Mouse (Mus musculus) hindlimb bud, embryonic 11.5 days (tissue): ENCODE results near the gene Sox5.
"Not testable (repeated sequence)": the region's sequence is repeated elsewhere in the genome, so short reads cannot be mapped to it uniquely, and the experiment has no call there.

Source experiments
- DNase-seq: peaks from one replicate; pipeline ENCODE4 v3.0.0-alpha.2; 2012; ENCODE audit warnings: low read depth, low spot score; ENCODE audit errors: extremely low spot score

Sox5 gene

DNA sequence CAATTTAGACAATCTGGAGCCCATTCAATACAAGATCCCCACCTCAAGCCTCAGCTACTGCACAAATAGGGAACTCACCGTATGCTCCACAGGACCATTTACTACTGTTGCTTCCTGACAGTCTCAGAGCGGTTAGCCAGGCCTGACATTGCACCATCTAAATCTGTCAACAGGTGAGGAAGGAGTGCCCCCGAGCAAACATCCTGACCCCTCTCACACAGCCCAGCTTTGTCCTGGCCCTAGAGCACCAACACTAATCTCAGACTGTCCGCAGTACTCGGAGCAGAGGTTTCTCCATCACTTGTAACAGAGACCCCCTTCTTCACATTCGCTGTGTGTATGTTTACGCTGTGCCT is 482.3 kb downstream of the Sox5 start:
- no peak for DNase-seq

DNA sequence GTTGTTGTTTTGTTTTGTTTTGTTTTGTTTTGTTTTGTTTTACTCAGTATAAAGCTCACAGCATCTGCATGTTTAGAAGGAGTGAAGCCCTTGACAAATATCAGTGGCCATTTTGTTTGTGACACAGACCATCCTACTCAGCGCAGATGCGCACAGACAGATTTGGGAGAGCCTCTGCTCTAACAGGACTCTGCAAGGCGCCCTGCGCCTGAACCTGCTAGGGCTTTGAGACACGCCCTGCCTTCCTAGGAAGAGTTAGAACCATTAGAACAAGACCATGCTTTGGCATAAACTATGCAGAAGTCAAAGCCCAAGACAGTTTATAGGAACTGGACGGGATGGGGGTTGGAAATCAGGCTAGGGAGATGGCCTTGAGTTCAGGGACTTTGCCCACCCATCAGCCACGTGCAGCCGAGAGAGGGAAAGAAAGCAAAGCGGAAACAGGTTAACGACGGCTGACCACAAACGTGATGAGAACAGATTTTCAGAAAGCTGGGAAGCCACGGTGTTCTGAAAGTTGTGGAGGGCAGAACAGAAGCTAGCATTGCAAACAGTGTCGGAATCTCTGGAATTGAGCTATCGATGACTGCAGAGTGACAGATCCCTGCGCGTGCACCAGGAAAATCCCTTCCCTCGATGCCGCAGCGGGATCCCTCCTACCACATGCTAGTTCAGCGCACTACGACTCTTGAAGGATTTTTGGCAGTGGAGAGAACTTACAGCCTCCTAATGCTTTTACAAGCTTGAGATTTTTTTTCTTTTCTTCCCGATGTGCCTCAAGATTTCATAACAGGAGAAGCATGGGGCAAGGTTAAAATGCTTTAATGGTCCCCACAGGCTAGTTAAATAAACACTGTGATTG is 482.9 kb downstream of the Sox5 start:
- DNase-seq, result no peak

DNA sequence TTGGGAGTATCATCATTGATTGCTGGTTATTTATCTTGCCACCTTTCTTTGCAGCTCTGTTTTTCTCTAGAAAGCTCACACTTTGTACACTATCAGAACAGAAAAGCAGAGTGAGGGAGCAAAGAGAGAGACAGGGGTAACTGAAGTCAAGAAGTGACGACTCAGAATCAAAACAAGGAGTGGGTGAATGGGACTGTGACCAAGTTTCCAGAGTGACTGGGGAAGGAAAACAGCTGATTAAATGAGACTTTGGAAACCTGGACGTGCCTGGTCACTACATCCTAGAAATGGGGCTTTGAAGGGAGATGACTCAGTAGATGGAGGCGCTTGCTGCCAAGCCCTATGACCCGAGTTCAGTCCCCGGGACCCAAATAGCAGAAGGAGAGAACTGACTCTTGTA is 483.9 kb downstream of the Sox5 start:
- DNase-seq, result no peak

DNA sequence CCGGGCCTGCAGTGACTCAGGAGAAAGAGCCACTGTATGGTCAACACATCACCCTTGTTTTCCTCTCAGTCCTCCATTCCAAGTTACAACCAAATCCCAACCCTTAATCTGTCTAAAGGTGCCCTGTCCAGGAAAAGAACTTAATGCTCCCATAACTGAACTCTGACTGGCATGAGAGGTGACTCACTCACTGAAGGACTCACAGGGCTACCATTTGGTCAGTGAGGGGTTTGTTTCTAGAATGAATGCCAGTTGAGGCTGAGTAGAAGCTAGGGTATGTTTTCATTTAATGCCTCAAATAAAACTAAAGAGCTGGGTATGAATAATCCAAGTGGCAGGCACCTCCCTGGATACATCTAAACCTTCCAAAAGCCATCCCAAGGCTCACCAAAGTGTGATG is 484.6 kb downstream of the Sox5 start:
- no peak for DNase-seq

DNA sequence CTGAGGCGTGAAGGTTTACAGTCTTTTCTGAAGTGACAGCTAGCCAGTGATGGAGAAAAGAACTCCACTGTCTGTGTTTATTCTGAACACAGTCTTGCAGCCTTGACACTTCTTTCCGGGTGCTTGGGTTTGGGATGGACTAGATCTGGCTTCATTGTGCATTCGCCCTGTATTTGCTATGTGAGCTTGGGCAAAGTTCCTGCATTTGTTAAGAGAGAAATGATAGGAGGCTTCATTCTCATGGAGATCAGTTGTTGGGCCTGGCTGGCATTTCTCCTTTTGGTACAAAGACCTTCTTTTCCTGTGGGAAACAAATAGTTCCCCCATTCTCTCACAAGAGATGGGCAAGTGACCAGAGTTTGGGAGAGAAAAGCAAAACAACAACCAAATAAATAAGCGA is 490.3 kb downstream of the Sox5 start:
- DNase-seq, result no peak

DNA sequence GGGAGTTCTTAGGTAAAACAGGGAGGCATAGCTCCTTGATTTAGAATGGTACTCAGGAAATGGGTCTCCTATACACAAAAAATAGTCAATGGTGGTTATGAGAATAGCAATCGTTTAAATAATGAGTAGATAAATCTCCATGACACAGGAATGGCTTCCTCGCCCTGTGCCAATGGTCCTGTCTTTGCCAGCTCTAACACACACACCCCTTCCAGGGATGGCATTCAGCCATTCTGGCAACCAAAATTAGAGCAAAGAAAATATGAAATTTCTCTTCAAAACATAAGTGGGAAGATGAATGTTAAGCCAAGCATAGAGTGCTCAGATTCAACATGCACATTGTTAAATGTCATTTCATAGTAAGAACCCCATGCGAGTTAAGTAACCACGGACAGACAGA is 495.7 kb downstream of the Sox5 start:
- DNase-seq, result no peak

DNA sequence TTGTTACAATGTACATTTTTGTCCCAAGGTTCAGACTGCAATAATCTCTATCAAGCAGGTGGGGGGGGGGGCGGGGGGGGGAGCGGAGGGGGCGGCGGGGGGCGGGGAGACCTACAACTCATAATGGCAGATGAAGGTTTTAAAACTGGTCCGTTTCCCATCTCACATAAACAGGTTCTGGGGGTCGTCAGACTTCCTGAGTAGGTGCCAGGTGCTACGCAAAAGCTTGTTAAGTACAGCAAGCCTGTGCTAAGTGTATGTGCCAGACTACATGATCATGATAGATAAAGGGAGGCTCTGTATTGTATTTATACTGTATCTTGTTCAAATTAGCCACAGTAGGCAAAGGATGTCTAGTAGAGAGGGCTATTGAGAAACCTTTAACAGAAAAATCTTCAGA is 498.6 kb downstream of the Sox5 start:
- DNase-seq, result no peak

DNA sequence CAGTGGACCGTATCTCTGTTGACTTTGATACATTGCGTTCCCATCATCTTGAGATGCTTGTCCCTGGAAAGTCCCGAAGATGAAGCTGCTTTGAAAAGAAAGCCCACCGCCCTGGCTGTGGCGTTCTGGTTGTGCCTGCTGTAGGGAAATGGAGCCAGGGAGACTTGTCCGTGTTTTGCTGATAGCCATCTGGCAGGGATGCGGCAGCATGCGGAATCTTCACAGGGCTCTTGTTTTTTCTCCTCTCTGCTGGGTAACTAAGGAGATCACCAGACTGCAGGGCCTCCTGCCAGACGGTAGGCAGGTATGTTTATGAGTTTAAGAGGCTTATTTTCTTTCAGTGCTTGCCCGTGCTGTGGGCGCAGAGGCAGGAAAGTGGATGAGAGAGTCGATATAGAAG is 499.0 kb downstream of the Sox5 start:
- DNase-seq, result no peak

DNA sequence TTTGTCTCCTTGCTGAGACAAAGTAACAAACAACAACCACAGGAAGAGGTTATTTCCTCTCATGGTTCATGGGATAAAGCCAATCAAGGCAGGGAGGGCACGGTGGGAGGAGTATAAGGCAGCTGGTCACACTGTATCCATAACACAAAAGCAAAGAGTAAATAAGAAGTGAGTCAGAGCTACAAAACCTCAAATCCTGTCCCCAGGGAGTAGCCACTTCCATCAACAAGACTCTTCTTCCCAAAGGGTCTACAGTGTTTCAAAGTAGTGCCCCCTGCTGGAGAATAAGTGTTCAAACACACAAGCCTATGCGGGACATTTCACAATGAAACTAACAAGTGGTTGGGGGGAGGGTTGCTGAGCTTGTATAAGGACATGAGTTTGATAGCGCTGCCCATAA is 500.1 kb downstream of the Sox5 start:
- DNase-seq, result no peak

DNA sequence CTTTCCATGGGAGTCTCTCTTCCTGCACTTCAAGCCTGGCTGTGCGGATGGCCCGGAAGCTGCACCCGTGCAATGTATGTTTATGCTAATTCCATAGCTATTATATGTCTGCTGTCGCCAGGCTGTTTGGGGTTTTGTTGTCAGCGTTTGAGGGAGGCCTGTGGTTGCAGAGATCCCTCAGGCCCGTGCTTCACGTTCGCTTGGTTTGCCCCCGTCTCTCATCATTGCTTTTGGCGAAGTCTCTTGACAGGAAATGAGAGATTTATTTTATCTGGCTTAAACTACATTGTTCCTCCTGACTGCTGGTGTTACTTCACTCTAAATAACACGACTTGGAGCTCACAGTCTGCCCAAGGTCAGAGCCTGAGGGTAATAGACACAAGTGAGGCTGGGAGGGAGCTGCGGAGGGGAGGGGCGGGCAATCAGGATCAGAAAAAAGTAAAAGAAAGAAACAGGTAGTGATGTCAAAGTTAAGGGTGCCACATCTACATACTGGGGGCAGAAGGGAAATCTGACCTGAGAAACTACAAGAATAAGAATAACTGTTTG is 503.2 kb downstream of the Sox5 start:
- no peak for DNase-seq

DNA sequence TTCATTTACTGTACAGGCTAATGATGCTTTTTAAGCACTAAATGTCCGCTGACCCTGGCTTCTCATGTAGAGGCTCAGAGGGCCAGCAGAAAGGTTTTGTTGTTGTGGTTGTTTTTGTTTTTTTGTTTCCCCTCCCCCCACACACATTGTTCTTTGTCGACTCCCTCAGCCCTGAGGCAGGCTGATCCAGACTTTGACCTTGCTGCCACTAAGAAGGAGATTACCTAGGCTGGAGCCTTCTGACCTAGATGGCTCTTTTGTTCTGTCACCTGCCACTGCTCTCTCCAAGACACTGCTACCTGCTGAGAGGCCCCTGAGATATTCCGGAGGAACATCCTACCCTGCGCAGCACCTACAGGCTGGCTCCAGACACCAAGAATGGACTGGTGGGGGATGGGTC is 508.4 kb downstream of the Sox5 start:
- not testable (repeated sequence) for DNase-seq

DNA sequence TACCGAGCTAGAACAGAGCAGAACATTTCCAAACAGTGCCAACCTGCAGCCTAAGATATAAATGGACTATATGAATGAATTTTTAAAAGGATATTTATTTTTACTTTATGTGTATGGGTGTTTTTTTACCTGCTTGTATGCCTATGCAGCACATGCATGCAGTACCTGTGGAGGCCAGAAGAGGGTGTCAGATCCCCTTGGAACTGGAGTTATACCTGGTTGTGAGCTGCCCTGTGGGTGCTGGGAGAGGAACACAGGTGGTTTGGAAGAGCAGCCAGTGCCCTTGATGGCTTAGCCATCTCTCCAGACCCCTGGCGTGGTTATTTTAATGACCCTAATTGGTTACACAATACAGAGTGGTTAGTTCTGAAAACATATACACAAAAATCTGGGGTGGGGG is 510.5 kb downstream of the Sox5 start:
- no peak for DNase-seq

DNA sequence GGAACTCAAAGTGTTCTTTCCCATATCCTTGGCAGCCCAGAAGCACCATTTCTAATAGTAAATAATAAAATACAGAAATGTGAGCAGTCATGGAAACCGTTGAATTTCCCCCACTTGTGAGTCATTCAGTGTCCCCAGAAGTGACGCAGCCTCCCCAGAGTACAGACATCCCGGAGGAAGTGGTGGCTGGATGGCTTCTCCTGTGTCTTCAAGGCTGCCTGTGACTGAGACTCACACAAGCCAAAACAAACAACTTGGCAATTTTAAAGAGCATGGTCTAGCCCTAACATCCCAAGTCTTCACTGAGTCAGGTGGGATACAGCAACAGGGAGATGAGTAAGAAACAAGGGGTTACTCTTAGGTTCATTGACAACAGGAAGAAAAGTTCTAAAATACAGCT is 511.5 kb downstream of the Sox5 start:
- DNase-seq, result no peak

DNA sequence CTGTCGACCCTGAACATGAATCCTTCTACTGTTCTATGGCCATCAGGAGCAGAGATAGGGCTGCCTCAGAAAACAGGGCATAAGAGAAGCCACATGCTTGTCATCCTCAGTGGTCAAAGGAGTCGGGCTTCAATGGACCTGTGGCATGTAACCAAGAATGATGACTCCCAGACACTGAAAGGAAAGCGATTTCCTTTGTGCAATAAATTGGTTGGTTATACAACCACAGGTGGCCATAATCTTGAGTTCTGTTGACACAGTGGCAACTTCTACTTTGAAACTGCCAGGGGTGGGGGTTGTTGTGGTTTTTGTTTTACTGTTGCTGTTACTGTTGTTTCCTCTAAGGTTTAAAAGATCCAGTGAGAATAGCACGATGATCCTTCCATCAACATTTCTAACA is 512.1 kb downstream of the Sox5 start:
- DNase-seq, result no peak

DNA sequence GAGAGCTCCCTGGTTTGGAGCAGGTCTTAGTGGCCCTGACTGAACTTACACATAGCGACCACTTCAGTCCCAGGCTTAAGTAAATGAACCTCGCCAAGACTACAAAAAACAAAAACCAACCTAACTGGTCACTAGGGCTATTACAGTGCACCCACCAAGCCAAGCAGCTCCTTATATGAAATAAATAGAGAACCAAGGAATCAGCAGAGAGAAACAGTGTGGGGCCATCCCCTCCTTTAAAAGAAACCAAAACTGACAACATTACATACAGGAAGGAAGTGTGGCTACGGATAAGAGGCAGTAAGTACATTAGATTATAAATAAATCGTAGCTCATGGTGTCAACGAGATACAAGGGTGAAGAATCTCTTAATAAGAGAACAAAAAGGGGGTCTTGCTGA is 516.0 kb downstream of the Sox5 start:
- no peak for DNase-seq

DNA sequence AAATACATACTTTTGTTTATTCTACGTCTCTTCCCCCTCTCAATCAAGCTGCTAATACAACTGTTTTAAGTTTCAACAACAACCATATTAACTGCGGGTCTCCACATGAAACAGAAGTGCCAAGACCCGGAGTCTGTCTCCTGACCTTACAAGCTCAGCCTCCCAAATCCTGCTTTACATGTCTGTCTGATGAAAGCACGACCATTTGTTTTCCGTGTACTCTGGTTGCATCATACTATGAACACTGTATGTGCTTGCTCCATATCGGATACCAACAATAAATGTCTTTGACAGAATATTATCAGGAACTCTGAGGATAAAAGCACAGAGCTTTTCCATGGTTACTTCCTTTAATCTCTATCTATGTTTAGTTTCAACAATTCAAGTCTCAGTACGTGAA is 516.8 kb downstream of the Sox5 start:
- DNase-seq, result no peak

DNA sequence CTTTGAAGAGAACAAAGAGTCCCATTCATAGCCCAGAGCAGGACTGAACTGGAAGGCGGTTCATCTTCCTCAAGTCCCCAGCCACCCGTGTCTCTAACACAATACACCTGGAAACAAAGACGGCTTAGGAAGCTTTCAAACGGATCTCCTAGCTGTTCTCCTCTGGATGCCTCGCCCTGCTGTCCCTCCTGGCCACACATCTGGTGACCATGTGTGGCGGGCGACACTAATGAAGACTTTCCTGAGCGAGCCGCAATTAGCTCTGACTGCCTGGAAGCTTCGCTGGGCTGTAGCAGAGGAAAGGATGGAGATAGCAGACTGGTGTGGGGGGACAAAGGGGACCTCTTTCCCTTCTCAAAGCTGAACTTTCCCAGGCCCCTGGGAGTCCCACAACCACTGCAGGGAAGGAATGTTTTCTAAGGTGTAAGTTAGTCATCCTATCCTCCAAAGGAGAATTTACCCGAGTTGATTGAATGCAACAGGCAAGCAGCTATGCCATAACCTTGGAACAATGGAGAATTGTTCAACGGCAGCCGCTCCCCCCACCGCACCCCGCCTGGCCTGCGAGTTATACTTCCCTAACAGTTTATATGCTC is 517.4 kb downstream of the Sox5 start:
- peak; percentile 69 for DNase-seq

DNA sequence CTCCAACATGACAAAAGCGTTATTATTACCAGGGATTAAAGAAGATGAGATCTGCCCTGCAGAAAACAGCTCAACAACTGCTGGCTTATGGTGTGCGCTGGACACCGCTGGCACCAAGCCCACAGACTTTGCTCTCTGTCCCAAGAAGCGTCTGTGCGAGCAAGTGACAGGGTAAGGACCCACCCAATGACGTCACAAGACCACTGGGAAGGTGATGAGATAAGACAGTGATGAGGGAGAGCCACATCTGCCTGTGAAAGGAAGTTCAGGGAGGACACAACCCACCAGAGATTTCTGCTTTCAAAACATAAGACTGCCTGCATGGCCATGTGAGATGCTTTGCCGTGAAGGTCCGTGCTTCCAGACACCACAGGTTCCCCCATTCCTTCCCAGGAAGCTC is 525.3 kb downstream of the Sox5 start:
- DNase-seq, result no peak

DNA sequence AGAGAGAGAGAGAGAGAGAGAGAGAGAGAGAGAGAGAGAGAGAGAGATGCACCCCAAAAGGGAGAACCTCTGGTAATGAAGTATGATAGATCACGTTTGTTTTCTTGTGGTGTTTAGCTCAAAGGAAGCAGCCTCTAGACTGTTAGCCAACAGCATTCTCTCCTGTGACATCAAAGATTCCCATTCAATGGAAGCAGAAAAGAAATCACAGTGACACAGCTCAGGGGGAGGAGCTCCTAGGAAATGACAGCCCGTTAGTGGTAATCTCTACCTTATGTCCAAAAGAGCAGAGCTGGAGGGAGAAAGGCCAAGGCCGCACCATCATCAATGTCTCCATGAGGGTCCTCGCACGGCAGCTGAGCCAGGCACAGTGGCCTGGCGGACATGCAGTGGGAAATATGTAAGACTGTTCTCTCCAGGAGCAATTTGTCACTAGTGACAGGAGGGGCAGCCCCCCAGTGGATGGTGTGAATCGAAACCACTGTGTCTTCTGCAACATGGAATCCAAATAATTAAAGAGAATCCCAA is 529.5 kb downstream of the Sox5 start:
- no peak for DNase-seq

DNA sequence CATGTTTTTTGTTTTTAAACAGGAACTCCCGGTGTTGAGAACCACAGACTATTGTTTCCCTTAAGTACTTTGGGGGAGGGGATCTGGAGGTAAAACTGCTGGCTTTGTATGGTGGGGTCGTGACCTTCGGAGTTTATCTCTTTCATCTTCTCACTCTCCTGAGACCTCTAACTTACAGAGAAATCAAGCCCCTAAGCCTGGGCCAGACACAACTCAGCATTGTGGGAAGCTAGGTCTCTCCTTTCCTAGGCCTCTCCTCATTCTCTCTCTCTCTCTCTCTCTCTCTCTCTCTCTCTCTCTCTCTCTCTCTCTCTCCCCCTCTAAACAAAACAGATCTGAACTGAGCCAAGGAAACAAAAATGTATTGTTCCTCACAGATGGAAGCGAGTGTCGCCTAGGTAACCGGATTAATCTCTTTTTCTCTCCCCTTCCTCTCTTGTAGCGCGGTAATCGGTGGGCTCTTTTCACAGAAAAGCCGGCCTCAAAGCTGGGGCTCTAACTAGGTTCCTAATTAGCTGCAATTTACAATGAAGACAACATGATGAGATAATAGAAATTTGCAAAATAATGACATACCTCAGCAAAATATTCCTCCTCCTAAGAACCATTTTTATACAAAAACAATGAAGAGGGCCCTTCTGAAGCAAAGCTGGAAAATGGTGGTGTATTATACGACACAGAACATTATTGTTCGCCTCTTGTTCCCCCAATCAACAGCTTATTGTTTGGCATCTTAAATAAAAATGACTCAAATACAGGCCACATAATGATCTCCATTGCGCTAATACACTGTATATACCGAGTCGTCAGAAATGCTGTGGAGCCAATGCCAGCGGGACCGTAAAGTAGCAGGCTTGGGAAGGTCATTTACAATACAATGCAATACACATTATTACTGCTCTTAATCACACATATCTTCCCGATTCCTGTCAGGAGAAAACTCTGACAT is 530.3 kb downstream of the Sox5 start:
- DNase-seq, result peak; percentile 20

DNA sequence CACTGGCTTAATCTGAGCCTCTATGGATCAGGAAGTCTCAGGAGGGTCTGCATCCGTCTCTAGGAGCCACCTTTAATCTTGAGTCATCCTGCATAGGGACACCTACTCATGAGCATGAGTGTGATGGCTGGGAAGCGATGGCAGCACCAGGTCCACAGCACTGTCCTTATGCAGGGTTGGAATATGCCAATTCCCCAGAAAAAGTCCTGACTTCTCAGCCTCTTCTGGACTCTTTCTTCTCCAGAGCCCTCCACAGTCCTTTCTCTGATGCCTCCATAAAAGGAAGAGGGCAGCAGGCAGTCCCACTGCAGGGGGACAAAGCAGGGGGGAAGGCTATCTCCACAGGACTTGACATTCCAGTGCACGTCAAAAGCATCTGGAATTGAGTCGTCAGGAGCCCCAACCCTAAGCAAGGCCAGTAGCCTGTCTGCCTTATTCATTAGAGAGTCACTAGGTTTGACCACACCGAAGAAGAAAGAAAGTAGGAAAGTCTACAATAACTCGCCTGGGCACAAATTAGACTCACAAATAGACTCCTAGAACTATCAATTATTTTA is 531.1 kb downstream of the Sox5 start:
- no peak for DNase-seq
